Mouse (Mus musculus): ENCODE results near the gene Celsr1. TPM values are rescaled to one million over a fixed set of nuclear protein-coding genes. Genes with fewer than 3 reads are reported as not detected.

The Celsr1 gene
- polyA plus RNA-seq, 1 experiment, result 0.06 TPM

DNA sequence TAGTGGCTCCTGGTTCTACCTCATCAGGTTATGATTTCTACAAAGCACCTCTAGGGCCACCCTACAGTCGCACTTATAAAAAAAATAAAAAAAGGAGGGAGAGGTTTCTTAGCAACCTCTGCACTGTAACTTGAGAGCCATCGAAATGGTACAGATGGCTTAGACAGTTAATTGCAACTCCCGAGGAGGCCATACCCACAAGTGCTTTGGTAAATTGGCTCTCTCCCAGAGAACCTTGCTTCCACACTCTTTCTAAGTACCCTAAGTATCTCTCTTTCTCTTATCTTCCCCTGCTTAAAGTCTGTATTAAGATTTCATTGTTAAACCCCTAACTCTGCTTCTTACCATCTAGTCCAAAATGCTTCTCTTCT is 41.5 kb downstream of the Celsr1 start:
- no peak for TF ChIP-seq E2F4 (IDR thresholded peaks at IDR 0.05; ENCODE audit: insufficient read depth)
- TF ChIP-seq TCF3 (IDR thresholded peaks at IDR 0.05; ENCODE audit: insufficient read length, low read depth), result no peak
- TF ChIP-seq POLR2AphosphoS2 (IDR thresholded peaks at IDR 0.05; ENCODE audit: insufficient read length, low read depth), result no peak
- no peak for TF ChIP-seq SRF (IDR thresholded peaks at IDR 0.05; ENCODE audit: control insufficient read depth, insufficient read length, low read depth)
- TF ChIP-seq TCF12 (IDR thresholded peaks at IDR 0.05; ENCODE audit: insufficient read depth, poor library complexity, severe bottlenecking), result no peak
- TF ChIP-seq REST (IDR thresholded peaks at IDR 0.05; ENCODE audit: insufficient read depth, insufficient read length), result no peak
- TF ChIP-seq MYOD1 (IDR thresholded peaks at IDR 0.05; ENCODE audit: control insufficient read depth in 1 of 3, insufficient read length in 2 of 3, low read depth in 2 of 3), result no peak
- H3K27me3 ChIP-seq (ENCODE audit: control insufficient read depth, insufficient read depth, insufficient read length), result peaks cover 32% of the 10 kb centered on the region
- no peaks in the 10 kb centered on the region for H3K79me2 ChIP-seq (ENCODE audit: control insufficient read depth, insufficient read depth)
- H3ac ChIP-seq (ENCODE audit: control insufficient read depth, insufficient read length), result no peak overlapping the region
- H3K4me2 ChIP-seq (ENCODE audit: low read depth), result no peak overlapping the region
- no peak overlapping the region for H3K4me3 ChIP-seq
- no peaks in the 10 kb centered on the region for H3K36me3 ChIP-seq (ENCODE audit: control insufficient read depth, insufficient read depth)

DNA sequence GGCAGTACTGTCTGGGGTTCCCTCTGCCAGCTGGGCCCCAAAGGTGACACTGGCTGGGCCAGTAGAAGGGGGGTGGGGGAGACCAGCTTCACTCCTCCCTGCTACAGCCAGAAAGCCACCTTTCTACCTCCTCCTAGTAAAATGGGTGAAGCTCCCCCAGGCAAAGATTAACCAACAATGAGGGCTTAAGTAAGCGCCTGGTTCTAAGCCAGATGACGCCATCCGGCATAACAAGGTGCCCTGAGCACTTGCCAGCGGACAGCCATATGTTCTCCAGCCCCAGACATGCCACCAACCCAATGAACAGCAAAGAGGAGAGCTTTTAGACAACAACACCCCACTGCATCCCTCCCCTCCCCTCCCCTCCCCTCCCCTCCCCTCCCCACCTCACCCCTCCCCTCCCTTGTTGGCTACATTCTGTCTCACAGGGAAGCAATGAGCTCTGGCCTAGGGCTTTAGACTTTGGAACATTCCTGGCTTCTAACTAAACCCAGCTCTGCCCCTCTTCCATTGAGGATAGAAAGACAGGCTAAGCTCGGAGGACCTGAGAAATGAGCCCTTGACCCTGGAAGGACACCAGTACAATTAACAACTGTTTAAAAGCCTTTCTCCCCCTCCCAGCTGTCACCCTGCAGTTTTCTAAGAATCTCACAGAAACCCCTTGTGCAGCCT is 42.0 kb downstream of the Celsr1 start:
- H3K27me3 ChIP-seq (ENCODE audit: control insufficient read depth, insufficient read depth, insufficient read length), result peaks cover 32% of the 10 kb centered on the region
- no peak overlapping the region for H3K4me2 ChIP-seq (ENCODE audit: low read depth)
- no peak for TF ChIP-seq CEBPB (IDR thresholded peaks at IDR 0.05; ENCODE audit: insufficient read depth, poor library complexity, severe bottlenecking)
- TF ChIP-seq MYOG (IDR thresholded peaks at IDR 0.05; ENCODE audit: control insufficient read depth in 1 of 3, insufficient read depth in 1 of 3, insufficient read length in 2 of 3, low read depth in 2 of 3), result no peak
- TF ChIP-seq MAX (IDR thresholded peaks at IDR 0.05; ENCODE audit: low read depth), result no peak
- TF ChIP-seq POLR2AphosphoS2 (IDR thresholded peaks at IDR 0.05; ENCODE audit: insufficient read length, low read depth), result no peak
- no peak for TF ChIP-seq TCF3 (IDR thresholded peaks at IDR 0.05; ENCODE audit: insufficient read length, low read depth)
- TF ChIP-seq SRF (IDR thresholded peaks at IDR 0.05; ENCODE audit: control insufficient read depth, insufficient read length, low read depth), result no peak
- no peak for TF ChIP-seq REST (IDR thresholded peaks at IDR 0.05; ENCODE audit: insufficient read depth, insufficient read length)
- no peak for TF ChIP-seq USF1 (IDR thresholded peaks at IDR 0.05; ENCODE audit: low read depth)
- no peak for TF ChIP-seq MYOD1 (IDR thresholded peaks at IDR 0.05; ENCODE audit: control insufficient read depth in 1 of 3, insufficient read length in 2 of 3, low read depth in 2 of 3)
- TF ChIP-seq E2F4 (IDR thresholded peaks at IDR 0.05; ENCODE audit: insufficient read depth), result no peak
- no peak for TF ChIP-seq TCF12 (IDR thresholded peaks at IDR 0.05; ENCODE audit: insufficient read depth, poor library complexity, severe bottlenecking)
- no peak for TF ChIP-seq POLR2A (IDR thresholded peaks at IDR 0.05; ENCODE audit: insufficient read length, low read depth)
- no peak overlapping the region for H3ac ChIP-seq (ENCODE audit: control insufficient read depth, insufficient read length)
- no peaks in the 10 kb centered on the region for H3K36me3 ChIP-seq (ENCODE audit: control insufficient read depth, insufficient read depth)
- H3K79me2 ChIP-seq (ENCODE audit: control insufficient read depth, insufficient read depth), result no peaks in the 10 kb centered on the region
- no peak overlapping the region for H3K4me3 ChIP-seq

DNA sequence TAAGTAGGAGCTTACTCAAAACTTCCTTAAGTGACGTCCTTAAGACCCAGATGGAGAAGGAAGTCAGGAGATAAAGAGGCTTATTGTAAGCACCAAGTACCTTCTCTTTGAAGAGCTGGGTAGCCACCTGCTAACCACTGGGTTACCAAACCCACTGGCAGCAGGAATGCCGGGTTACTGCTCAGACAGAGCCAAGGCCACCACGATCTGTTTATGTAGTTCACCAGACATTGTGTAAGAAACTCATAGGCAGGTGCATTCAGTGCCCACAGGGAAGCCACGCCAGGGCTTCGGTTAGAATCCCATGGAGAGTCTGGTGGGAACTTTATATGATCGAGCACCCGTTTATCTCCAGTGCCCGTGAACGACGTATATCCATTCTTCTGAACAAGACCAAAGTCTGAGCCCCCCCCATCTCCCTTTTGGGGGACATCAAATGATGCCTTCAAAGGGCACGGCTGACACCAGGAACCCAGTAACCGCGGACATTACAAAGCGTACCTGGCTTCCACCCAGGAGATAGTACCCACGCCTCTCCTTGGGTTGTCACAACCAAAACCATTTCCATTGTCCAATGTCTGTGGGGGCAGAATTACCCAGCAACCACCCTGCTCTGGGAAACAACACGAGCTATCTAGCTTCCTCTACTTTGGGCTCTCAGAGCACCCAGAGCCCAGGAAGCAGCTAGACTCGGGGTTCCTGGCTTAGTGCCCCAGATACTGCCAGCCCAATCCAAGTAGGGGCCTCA is 42.7 kb downstream of the Celsr1 start:
- H3ac ChIP-seq (ENCODE audit: control insufficient read depth, insufficient read length), result no peak overlapping the region
- no peak overlapping the region for H3K4me3 ChIP-seq
- H3K79me2 ChIP-seq (ENCODE audit: control insufficient read depth, insufficient read depth), result no peaks in the 10 kb centered on the region
- no peaks in the 10 kb centered on the region for H3K36me3 ChIP-seq (ENCODE audit: control insufficient read depth, insufficient read depth)
- no peak overlapping the region for H3K4me2 ChIP-seq (ENCODE audit: low read depth)
- H3K27me3 ChIP-seq (ENCODE audit: control insufficient read depth, insufficient read depth, insufficient read length), result peaks cover 29% of the 10 kb centered on the region
- no peak for TF ChIP-seq E2F4 (IDR thresholded peaks at IDR 0.05; ENCODE audit: insufficient read depth)
- no peak for TF ChIP-seq CEBPB (IDR thresholded peaks at IDR 0.05; ENCODE audit: insufficient read depth, poor library complexity, severe bottlenecking)
- no peak for TF ChIP-seq REST (IDR thresholded peaks at IDR 0.05; ENCODE audit: insufficient read depth, insufficient read length)
- no peak for TF ChIP-seq TCF3 (IDR thresholded peaks at IDR 0.05; ENCODE audit: insufficient read length, low read depth)
- no peak for TF ChIP-seq MYOD1 (IDR thresholded peaks at IDR 0.05; ENCODE audit: control insufficient read depth in 1 of 3, insufficient read length in 2 of 3, low read depth in 2 of 3)

DNA sequence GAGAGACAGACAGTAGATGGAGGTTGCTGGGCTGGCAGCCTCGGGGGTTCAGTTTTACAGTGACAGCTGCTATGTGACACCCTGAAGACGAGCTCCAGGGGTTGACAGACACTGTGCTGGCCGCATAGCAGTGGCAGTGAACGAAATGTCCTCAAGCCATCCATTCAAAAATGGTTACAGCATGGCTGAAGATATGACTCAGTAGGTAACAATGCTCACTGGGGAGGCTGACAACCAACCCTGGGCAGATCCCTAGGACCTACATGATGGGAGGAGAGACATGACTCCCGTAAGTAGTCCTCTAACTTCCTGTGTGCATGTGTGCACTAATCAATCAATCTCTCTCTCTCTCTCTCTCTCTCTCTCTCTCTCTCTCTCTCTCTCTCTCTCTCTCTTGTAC is 45.7 kb downstream of the Celsr1 start:
- H3K4me3 ChIP-seq, result no peak overlapping the region
- peaks cover 12% of the 10 kb centered on the region for H3K27me3 ChIP-seq (ENCODE audit: control insufficient read depth, insufficient read depth, insufficient read length)
- no peak overlapping the region for H3K4me2 ChIP-seq (ENCODE audit: low read depth)
- no peaks in the 10 kb centered on the region for H3K36me3 ChIP-seq (ENCODE audit: control insufficient read depth, insufficient read depth)
- no peak overlapping the region for H3ac ChIP-seq (ENCODE audit: control insufficient read depth, insufficient read length)
- TF ChIP-seq POLR2A (IDR thresholded peaks at IDR 0.05; ENCODE audit: insufficient read length, low read depth) (no peak), MYOD1 (IDR thresholded peaks at IDR 0.05; ENCODE audit: control insufficient read depth in 1 of 3, insufficient read length in 2 of 3, low read depth in 2 of 3) (no peak), MAX (IDR thresholded peaks at IDR 0.05; ENCODE audit: low read depth) (no peak), MYOG (IDR thresholded peaks at IDR 0.05; ENCODE audit: control insufficient read depth in 1 of 3, insufficient read depth in 1 of 3, insufficient read length in 2 of 3, low read depth in 2 of 3) (no peak), POLR2AphosphoS2 (IDR thresholded peaks at IDR 0.05; ENCODE audit: insufficient read length, low read depth) (no peak), SRF (IDR thresholded peaks at IDR 0.05; ENCODE audit: control insufficient read depth, insufficient read length, low read depth) (no peak), CEBPB (IDR thresholded peaks at IDR 0.05; ENCODE audit: insufficient read depth, poor library complexity, severe bottlenecking) (no peak), E2F4 (IDR thresholded peaks at IDR 0.05; ENCODE audit: insufficient read depth) (no peak), USF1 (IDR thresholded peaks at IDR 0.05; ENCODE audit: low read depth) (no peak), REST (IDR thresholded peaks at IDR 0.05; ENCODE audit: insufficient read depth, insufficient read length) (no peak), TCF12 (IDR thresholded peaks at IDR 0.05; ENCODE audit: insufficient read depth, poor library complexity, severe bottlenecking) (no peak), TCF3 (IDR thresholded peaks at IDR 0.05; ENCODE audit: insufficient read length, low read depth) (no peak)
- H3K79me2 ChIP-seq (ENCODE audit: control insufficient read depth, insufficient read depth), result no peaks in the 10 kb centered on the region

All from myocyte (in vitro differentiated cells).